Mouse (Mus musculus) kidney, adult 2 months (tissue): ENCODE results near the gene Col5a2.

Source experiments
- CTCF ChIP-seq: fragments of 200-500 bp; conservative IDR thresholded peaks from 2 replicates; pipeline ENCODE4 v1.5.1; 2011; ENCODE audit warnings: low read depth, mild to moderate bottlenecking, control low read depth, low read length, moderate library complexity, mixed read lengths; ENCODE audit not compliant: insufficient read depth, insufficient read length
- POLR2A ChIP-seq: fragments of 200-500 bp; IDR thresholded peaks from one replicate; pipeline ENCODE4 v1.6.1; 2011; ENCODE audit warnings: low read depth, low read length, control low read depth

DNA sequence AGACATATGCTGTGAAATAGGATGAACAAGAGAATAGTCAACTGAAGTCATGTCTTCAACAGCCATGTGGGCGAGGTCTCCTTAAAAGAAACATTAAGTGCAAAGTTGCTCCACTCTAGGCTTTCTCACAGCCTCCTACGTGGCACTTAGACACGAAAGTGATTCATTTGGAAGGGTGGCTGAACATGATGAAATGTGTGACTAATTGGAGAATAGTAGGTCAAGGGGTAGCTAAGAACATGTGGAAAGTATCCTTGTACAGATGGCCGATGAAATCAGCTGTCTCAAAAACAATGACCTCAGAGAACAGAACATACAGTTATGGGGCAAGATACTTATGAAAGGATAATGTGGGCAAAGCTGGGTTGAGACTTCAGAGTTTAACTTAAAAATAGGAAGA, 147.1 kb downstream of the Col5a2 start:
- TF ChIP-seq CTCF (no peak), POLR2A (no peak)
